Mouse (Mus musculus) ES-Bruce4 (cell line): ENCODE results near the gene Cys1.

Source experiments
- CTCF ChIP-seq: IDR thresholded peaks from one replicate; pipeline ENCODE4 v1.8.1; 2011; ENCODE audit warnings: low read depth, low read length
- POLR2A ChIP-seq: IDR thresholded peaks from one replicate; pipeline ENCODE4 v1.8.1; 2011; ENCODE audit warnings: low read length; ENCODE audit not compliant: insufficient read depth

DNA sequence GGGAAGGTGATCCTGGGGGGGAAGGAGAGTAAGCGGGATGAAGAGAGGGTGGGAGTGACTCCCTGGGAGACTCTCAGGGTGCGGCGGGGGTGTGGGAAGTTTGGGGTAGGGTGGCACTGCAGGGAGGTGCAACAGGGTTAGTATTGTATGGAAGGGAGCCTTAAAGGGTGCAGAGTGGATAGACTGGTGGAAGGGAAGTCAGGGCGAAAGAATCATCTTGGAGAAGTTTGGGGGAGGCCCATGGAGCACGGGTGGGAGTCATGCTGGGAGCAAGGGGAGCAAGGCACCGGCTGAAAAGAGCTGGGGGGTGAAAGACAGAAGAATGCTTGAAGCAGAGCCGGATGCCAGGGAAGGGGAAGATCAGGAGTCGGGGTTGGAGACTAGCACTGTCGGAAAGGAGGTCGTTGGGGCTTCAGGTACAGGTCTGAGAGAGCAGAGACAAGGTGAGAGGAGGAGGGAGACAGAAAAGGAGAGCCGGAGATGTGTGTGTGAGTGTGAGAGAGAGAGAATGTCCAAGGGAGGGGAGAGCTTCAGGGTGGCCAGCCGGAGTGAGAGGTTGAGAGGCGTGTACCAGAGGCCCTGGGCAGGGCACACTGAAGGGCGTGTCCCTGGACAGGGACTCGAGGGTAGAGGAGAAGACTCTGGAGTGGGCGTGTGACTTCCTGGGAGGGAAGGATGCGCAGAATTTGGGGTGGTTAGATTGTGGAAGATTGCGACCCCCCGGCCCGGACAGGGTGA, at the start of gene Cys1:
- no peak for TF ChIP-seq POLR2A
- no peak for TF ChIP-seq CTCF
